Mouse (Mus musculus): ENCODE measurements at regions not wholly inside any gene's neighbourhood (a gene's known extent, or its start where the extent isn't known, plus 50 kb on each side); places are given as distances from the start of the nearest gene placed in this dataset.

GRCm38 (mm10) chr15:65217908-65218307 lies 203.2 kb upstream of the Gm21961 start:
- TF ChIP-seq CTCF (IDR thresholded peaks at IDR 0.05; ENCODE audit: low read depth): no peak
- no peak for TF ChIP-seq EP300 (optimal IDR thresholded peaks at IDR 0.05)
